Mouse (Mus musculus) liver, postnatal 0 days (tissue): ENCODE results near the gene Kcna2.

ENCODE experiments used
- CTCF ChIP-seq: sonication (generic); IDR thresholded peaks from 2 replicates; pipeline ENCODE4 v1.5.1; 2016; ENCODE audit warnings: antibody characterized with exemption, low read depth
- EP300 ChIP-seq: IDR thresholded peaks from 2 replicates; pipeline ENCODE4 v1.6.1; 2016; ENCODE audit warnings: antibody characterized with exemption, low read depth, mild to moderate bottlenecking

DNA sequence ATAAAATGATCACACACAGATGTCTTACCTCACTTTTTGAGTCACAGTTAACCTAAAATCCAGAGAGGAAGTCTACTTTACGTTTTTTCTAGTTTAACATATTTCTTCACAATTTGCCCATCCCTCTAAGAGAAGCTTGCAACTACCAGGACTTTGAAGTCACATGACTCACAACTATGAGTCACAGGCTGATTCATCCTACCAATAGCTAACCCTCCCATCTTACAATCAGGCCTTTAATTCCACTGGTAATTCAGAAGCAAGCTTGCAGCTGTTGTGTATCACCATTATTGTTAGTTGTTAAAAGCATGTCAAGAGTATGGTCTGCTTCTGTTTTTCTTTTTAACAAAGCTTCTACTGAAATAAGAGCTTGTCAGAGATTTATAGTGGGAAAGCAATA, 38.2 kb upstream of the Kcna2 start:
- TF ChIP-seq EP300 (no peak), CTCF (no peak)
